Mouse (Mus musculus) cerebellum, adult 2 months (tissue): ENCODE data around the gene Sash1. TPM values are rescaled to one million over a fixed set of nuclear protein-coding genes. Genes with fewer than 3 reads are reported as not detected.

Source experiments
- DNase-seq, 2 experiments: peaks; one replicate each; pipeline ENCODE4 v3.0.0; 2021
- H3K27ac ChIP-seq: fragments of 200-500 bp; 2 replicates; pipeline ENCODE4 v1.5.1; 2012; ENCODE audit warnings: low read length, control low read depth, inconsistent platforms; ENCODE audit not compliant: insufficient read depth
- H3K27me3 ChIP-seq: fragments of 200-500 bp; 2 replicates; pipeline ENCODE4 v1.6.1; 2012; ENCODE audit warnings: inconsistent platforms, mild to moderate bottlenecking, low read length, moderate library complexity; ENCODE audit not compliant: control insufficient read depth, insufficient read depth
- H3K4me1 ChIP-seq: fragments of 200-500 bp; 2 replicates; pipeline ENCODE4 v1.6.1; 2011; ENCODE audit warnings: low read length; ENCODE audit not compliant: control insufficient read depth, insufficient read depth
- H3K4me3 ChIP-seq: fragments of 200-500 bp; replicated peaks from 2 replicates; pipeline ENCODE3; 2011; ENCODE audit warnings: mild to moderate bottlenecking, low read depth, low read length, control low read depth; ENCODE audit not compliant: insufficient read depth
- CTCF ChIP-seq: fragments of 200-500 bp; IDR thresholded peaks from 2 replicates; pipeline ENCODE4 v1.5.1; 2011; ENCODE audit warnings: low read depth, mild to moderate bottlenecking, control low read depth, low read length, moderate library complexity, borderline replicate concordance; ENCODE audit not compliant: insufficient read depth
- POLR2A ChIP-seq: fragments of 200-500 bp; IDR thresholded peaks from 2 replicates; pipeline ENCODE4 v1.6.1; 2011; ENCODE audit warnings: low read length, control low read depth, borderline replicate concordance; ENCODE audit not compliant: insufficient read depth
- WGBS: fragments of 180-500 bp; shearing (Covaris S2); methylation state at CpG from one replicate; pipeline ENCODE4 v1.1.7; 2018; 5-methylcytosine and 5-hydroxymethylcytosine counted together
- polyA plus RNA-seq: library from polyadenylated mRNA; depleted of rRNA; stranded (reverse); fragments of >200 nt; gene quantifications from 2 replicates; pipeline ENCODE4 v1.2.3, GENCODE M21; 2012

The Sash1 gene
- polyA plus RNA-seq, 1 experiment: 28.0 TPM

DNA sequence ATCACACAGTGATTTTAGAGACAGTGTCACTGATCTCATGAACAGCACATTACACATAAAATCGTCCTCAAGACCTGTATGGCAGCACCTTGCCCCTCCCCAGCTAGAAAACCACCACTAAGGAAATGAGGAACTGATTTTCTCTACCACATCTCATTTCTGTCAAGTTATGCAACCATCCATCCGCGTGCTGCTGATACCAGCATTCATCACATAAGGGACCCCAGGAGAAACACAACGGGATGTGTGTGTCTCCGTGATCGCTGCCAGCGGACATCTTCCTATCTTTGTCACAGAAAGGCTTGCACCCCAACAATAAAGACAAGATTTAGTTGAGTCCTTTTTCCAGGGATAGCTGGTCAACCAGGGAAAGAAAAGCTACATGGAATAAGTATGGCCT, 27.2 kb downstream of the Sash1 start:
- WGBS: 95% methylated on average over 7 of the region's 7 CpGs

DNA sequence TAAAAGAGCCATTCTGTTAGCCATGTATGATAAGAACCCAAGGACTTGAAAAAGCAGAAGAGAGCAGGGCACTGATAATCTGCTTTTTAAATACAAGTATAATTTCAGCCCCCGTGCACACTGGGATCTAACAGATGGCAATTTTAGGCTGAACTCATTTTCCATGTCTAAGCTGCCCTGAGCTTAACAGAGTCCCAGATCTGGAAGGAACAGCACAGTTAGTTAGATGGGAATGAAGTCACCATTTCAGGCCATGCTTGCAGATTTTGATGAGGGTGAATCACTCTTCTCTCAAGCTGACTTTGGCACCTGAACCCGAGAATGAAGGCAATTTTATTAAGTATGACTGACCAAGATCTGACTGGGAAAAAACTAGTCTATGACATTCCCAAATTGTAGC, 28.9 kb downstream of the Sash1 start:
- no peak for DNase-seq
- TF ChIP-seq POLR2A (no peak), CTCF (no peak)
- H3K4me3 ChIP-seq: no peak overlapping the region
- 27% methylated on average over 2 of the region's 2 CpGs for WGBS
- H3K4me1 ChIP-seq: no peaks in the 10 kb centered on the region
- no peak overlapping the region for H3K27ac ChIP-seq
- H3K27me3 ChIP-seq: no peaks in the 10 kb centered on the region

More for the DNA sequence above, 27.2 kb downstream of the Sash1 start:
- no peak for DNase-seq
- H3K4me3 ChIP-seq: no peak overlapping the region
- no peak overlapping the region for H3K27ac ChIP-seq
- no peaks in the 10 kb centered on the region for H3K27me3 ChIP-seq
- TF ChIP-seq CTCF (no peak), POLR2A (no peak)
- no peaks in the 10 kb centered on the region for H3K4me1 ChIP-seq

GRCm38 (mm10) chr10:8853326-8853725, 32.5 kb downstream of the Sash1 start:
- no peaks in the 10 kb centered on the region for H3K27me3 ChIP-seq
- no peak for DNase-seq
- H3K4me3 ChIP-seq: no peak overlapping the region
- no peaks in the 10 kb centered on the region for H3K4me1 ChIP-seq
- H3K27ac ChIP-seq: no peak overlapping the region
- 81% methylated on average over 7 of the region's 7 CpGs for WGBS
- TF ChIP-seq POLR2A (no peak), CTCF (no peak)

DNA sequence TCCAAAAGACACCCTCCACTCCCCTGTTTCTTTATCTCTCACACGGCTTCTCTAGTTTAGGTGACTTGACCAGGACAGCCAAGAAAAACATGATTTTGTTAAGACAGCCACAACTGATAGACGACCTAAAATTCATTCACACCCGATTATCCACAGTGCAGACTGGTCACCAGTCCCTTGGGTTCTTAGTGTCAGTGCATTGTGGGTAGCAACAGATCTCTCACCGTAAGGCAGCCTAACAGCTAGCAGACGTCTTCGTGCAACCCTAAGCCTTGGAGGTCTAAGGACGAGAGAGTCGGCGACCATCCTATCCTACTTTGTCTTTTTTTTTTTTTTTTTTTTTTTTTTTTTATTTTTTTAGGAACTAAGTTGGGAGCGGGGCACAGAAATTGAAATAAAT, 34.2 kb downstream of the Sash1 start:
- DNase-seq: no peak
- H3K4me3 ChIP-seq: no peak overlapping the region
- WGBS: 90% methylated on average over 10 of the region's 10 CpGs
- no peaks in the 10 kb centered on the region; the same call in 1 of the 2 replicates for H3K27me3 ChIP-seq
- H3K27ac ChIP-seq: no peak overlapping the region
- TF ChIP-seq POLR2A (no peak), CTCF (no peak)
- no peaks in the 10 kb centered on the region for H3K4me1 ChIP-seq

DNA sequence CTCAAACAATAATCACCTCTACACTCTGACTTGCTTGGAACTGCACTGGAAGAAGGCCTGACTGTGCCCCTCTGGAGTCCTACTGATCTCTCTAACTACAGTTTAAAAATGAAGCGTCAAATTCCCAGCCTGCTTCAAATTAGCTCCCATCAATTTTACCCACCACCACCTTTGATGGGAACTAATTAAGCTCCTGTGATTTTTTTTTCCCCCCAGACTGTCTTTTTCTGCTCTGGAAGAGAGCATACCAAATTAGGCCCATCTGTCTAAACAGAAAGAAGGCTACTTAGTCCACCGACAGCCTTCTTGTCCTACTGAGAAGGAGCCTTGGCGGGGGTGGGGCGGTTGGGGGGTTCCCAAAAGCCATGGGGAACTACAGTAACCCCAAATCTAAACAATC, 37.9 kb downstream of the Sash1 start:
- Histone ChIP-seq H3K4me1 (no peaks in the 10 kb centered on the region), H3K27me3 (no peaks in the 10 kb centered on the region; the same call in 1 of the 2 replicates), H3K27ac (no peak overlapping the region), H3K4me3 (no peak overlapping the region)
- TF ChIP-seq POLR2A (no peak), CTCF (no peak)
- WGBS: 56% methylated on average over 4 of the region's 4 CpGs
- DNase-seq: no peak

- H3K4me1 ChIP-seq: no peaks in the 10 kb centered on the region
- 33% methylated on average over 10 of the region's 10 CpGs for WGBS
- no peak overlapping the region for H3K27ac ChIP-seq
- no peak for TF ChIP-seq CTCF
- TF ChIP-seq POLR2A: no peak
- H3K27me3 ChIP-seq: no peaks in the 10 kb centered on the region; the same call in 1 of the 2 replicates
- H3K4me3 ChIP-seq: no peak overlapping the region
- no peak for DNase-seq
These were observed 39.6 kb downstream of the Sash1 start for GRCm38 (mm10) chr10:8846258-8846657.

DNA sequence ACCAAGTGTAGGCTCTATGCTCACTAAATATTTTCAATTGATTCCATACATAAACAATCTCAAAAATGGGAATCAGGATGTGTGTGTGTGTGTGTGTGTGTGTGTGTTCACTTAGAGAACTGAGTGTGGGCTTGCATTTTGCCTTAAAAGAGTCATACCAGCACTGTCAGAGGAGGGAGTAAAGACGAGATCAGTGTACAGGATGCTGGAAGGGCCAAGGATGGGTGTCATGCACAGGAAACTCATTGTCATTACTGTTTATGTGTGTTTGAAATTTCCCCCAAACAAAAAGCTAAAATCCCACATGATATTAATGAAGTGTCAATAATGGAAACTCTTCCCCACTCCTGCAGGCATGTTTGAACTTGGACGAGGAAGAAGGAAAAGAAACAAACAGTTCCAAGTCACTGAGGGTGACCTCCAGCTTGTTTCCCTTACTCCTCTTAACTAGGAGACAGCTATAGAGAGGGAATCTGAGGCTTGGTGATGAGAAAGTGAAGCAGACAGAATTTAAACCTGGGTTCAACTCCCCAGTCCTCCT, 40.6 kb downstream of the Sash1 start:
- Histone ChIP-seq H3K27ac (no peak overlapping the region), H3K4me3 (no peak overlapping the region), H3K4me1 (no peaks in the 10 kb centered on the region), H3K27me3 (no peaks in the 10 kb centered on the region; the same call in 1 of the 2 replicates)
- DNase-seq: no peak
- TF ChIP-seq POLR2A (no peak), CTCF (no peak)
- WGBS: 88% methylated on average over 2 of the region's 2 CpGs

GRCm38 (mm10) chr10:8839956-8840355, 45.9 kb downstream of the Sash1 start:
- no peak for DNase-seq
- no peaks in the 10 kb centered on the region for H3K4me1 ChIP-seq
- no peak for TF ChIP-seq CTCF
- no peak for TF ChIP-seq POLR2A
- 90% methylated on average over 3 of the region's 3 CpGs for WGBS
- H3K4me3 ChIP-seq: no peak overlapping the region
- no peaks in the 10 kb centered on the region for H3K27me3 ChIP-seq
- no peak overlapping the region for H3K27ac ChIP-seq
